Mouse (Mus musculus) left cerebral cortex, adult 9 months (tissue): Measurements from ENCODE around the gene Shroom3.

Source experiments
- DNase-seq, 2 experiments: peaks; one replicate each; pipeline ENCODE4 v3.0.0; 2022; ENCODE audit warnings: low spot score in 2 of 2

Shroom3 gene

GRCm38 (mm10) chr5:92683351-92683807, at the start of gene Shroom3:
TSS of gene Shroom3 (plus strand) at chr5:92683435.
- DNase-seq = no peak

- DNase-seq = no peak
Measured at GRCm38 (mm10) chr5:92633526-92633925, 49.7 kb upstream of the Shroom3 start.

GRCm38 (mm10) chr5:92634916-92635315, 48.3 kb upstream of the Shroom3 start:
- DNase-seq = no peak

- no peak for DNase-seq
Measured at GRCm38 (mm10) chr5:92635891-92636290, 47.3 kb upstream of the Shroom3 start.

GRCm38 (mm10) chr5:92640861-92641260, 42.4 kb upstream of the Shroom3 start:
- DNase-seq = no peak

- DNase-seq = peak in 1 of 2 experiments; percentile 83
Measured at GRCm38 (mm10) chr5:92656256-92656655, 27.0 kb upstream of the Shroom3 start.

- DNase-seq = no peak
Measured at GRCm38 (mm10) chr5:92664321-92664720, 18.9 kb upstream of the Shroom3 start.

- no peak for DNase-seq
Measured at GRCm38 (mm10) chr5:92666860-92667259, 16.4 kb upstream of the Shroom3 start.

- DNase-seq = peak in 1 of 2 experiments; percentile 45
Measured at GRCm38 (mm10) chr5:92674859-92675573, 8.2 kb upstream of the Shroom3 start, which contains the start of gene Ccdc158. TSS of gene Ccdc158 (minus strand) at chr5:92675271.

GRCm38 (mm10) chr5:92675574-92675920, 7.7 kb upstream of the Shroom3 start:
- no peak for DNase-seq

- peak in 1 of 2 experiments; percentile 65 for DNase-seq
Measured at GRCm38 (mm10) chr5:92679441-92679840, 3.8 kb upstream of the Shroom3 start.

GRCm38 (mm10) chr5:92681861-92682260, 1.4 kb upstream of the Shroom3 start:
- DNase-seq = no peak

GRCm38 (mm10) chr5:92682621-92683348, 450 bp upstream of the Shroom3 start:
- no peak for DNase-seq

GRCm38 (mm10) chr5:92683871-92684475, 738 bp downstream of the Shroom3 start:
- DNase-seq = no peak

- no peak for DNase-seq
Measured at GRCm38 (mm10) chr5:92684715-92685460, 1.7 kb downstream of the Shroom3 start.

GRCm38 (mm10) chr5:92688124-92688523, 4.9 kb downstream of the Shroom3 start:
- DNase-seq = no peak

- no peak for DNase-seq
Measured at GRCm38 (mm10) chr5:92688569-92688968, 5.3 kb downstream of the Shroom3 start.

- DNase-seq = no peak
Measured at GRCm38 (mm10) chr5:92692206-92693007, 9.2 kb downstream of the Shroom3 start.

GRCm38 (mm10) chr5:92693744-92694143, 10.5 kb downstream of the Shroom3 start:
- no peak for DNase-seq

GRCm38 (mm10) chr5:92694316-92694995, 11.2 kb downstream of the Shroom3 start:
- no peak for DNase-seq
